Mouse (Mus musculus): ENCODE measurements at regions not wholly inside any gene's neighbourhood (a gene's known extent, or its start where the extent isn't known, plus 50 kb on each side); places are given as distances from the start of the nearest gene placed in this dataset.

- DNase-seq (ENCODE audit: low read depth, low spot score), result no peak
Measured at GRCm38 (mm10) chr11:79765396-79765795, 174.4 kb downstream of the Rab11fip4 start.

DNA sequence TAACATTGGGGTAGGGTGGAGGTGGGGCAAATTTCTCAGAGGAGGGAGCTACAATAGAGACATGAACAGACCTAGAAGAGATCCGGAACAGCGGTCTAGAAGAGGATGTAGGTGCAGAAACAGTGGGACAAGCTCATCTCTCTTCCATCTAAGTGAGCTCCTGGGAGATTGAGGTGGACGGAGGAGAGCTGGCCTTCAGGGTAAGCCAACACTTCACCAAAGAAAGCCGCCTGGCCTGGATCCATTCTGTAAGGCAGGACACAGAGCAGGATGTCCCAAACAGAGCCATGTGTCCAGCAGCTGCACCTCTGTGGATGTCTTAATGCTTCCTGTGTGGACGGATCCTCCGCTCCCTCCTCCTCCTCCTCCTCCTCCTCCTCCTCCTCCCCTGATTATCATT, 173.0 kb downstream of the Rab11fip4 start:
- DNase-seq (ENCODE audit: low read depth, low spot score), result no peak

DNA sequence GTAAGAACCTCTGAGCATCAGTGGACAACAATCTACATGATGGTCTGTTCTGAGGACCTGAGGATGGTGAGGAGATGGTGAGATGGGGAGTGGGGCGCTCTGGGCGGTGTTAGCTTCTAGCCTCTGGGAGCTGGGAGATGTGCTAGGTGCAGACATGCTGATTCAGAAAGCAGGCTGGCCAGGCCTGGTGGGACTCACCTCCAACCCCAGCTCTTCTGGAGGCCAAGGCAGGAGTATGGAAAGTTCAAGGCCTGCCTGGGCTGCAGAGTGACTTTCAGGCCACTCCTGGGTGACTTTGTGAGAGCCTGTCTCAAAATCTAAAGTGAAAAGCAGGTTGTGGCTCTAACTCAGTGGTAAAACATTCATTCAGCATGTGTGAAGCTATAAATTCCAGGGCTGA, 171.6 kb downstream of the Rab11fip4 start:
- no peak for DNase-seq (ENCODE audit: low read depth, low spot score)

GRCm38 (mm10) chr11:79762027-79762426, 171.0 kb downstream of the Rab11fip4 start:
- DNase-seq (ENCODE audit: low read depth, low spot score), result no peak

- DNase-seq (ENCODE audit: low read depth, low spot score), result peak; percentile 38
Measured at GRCm38 (mm10) chr11:79760533-79760932, 169.5 kb downstream of the Rab11fip4 start.

GRCm38 (mm10) chr11:79758281-79758680, 167.3 kb downstream of the Rab11fip4 start:
- no peak for DNase-seq (ENCODE audit: low read depth, low spot score)

DNA sequence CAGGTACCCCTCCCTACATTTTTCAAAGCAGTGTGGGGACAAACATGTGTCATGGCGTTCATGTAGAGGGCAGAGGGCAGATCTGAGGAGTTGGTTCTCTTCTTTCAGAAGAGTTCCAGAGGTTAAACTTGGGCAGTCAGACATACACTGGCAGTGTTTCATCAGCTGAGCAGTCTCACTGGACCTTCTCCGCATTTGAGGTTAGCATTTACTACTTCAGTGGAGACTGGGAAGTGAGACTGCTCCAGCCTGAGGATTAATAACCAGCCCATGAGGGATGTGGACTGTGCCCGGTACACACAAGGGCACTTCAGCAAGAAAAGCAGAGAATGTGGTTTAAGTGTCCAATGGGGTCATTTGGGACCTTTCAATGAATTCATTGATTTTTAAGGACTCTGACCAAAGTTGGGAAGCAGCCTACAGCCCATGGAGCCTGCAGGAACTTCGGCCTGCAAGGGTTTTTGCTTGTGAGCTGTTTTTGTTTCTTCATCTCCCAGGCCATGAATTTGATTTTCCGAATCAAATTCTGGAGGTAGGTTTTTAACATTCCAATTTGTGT, 166.6 kb downstream of the Rab11fip4 start:
- no peak for DNase-seq (ENCODE audit: low read depth, low spot score)

DNA sequence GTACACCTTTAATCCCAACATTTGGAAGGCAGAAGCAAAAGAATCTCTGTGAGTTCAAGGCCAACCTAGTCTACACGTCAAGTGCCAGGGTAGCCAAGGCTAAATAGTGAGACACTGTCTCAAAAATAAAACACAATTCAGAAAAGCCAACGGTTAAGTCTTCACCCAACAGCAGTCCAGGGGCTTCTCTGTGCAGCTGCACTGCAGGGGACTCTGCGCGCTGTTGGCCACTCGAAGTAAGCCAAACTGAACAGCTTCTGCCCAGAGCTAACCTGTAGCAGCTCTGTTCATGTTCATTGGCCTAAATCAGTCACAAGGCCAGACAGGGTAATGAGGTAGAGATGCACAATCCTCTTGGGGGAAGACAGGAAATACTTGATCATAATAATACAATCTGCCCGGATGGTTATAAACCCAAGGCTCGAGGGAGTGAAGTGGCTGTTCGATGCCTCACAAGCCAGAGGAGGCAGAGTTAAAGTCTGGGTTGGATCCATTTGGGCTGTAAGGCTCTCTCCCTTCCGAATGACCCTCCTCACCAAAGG, 165.4 kb downstream of the Rab11fip4 start:
- no peak for DNase-seq (ENCODE audit: low read depth, low spot score)

DNA sequence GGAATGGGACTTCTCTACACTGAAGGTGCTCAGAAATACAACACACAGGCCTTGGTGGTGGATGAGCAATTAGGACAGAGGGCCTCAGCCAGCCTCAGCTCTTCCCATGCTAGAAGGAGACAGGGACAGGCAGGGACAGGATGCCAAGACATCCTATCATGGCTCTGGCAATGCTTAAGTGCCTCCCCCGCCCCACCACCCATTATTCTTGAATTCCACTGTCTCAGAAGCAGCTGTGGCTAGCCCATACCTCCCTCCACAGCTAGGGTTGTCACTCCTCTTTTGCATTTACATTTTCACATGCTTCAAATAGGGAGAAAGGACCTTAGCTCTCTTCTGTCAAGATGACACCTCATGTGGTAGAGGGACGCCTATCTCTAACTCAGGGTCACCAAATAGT, 162.5 kb downstream of the Rab11fip4 start:
- no peak for DNase-seq (ENCODE audit: low read depth, low spot score)

- DNase-seq (ENCODE audit: low read depth, low spot score), result no peak
Measured at GRCm38 (mm10) chr11:79752717-79753480, 161.9 kb downstream of the Rab11fip4 start.

DNA sequence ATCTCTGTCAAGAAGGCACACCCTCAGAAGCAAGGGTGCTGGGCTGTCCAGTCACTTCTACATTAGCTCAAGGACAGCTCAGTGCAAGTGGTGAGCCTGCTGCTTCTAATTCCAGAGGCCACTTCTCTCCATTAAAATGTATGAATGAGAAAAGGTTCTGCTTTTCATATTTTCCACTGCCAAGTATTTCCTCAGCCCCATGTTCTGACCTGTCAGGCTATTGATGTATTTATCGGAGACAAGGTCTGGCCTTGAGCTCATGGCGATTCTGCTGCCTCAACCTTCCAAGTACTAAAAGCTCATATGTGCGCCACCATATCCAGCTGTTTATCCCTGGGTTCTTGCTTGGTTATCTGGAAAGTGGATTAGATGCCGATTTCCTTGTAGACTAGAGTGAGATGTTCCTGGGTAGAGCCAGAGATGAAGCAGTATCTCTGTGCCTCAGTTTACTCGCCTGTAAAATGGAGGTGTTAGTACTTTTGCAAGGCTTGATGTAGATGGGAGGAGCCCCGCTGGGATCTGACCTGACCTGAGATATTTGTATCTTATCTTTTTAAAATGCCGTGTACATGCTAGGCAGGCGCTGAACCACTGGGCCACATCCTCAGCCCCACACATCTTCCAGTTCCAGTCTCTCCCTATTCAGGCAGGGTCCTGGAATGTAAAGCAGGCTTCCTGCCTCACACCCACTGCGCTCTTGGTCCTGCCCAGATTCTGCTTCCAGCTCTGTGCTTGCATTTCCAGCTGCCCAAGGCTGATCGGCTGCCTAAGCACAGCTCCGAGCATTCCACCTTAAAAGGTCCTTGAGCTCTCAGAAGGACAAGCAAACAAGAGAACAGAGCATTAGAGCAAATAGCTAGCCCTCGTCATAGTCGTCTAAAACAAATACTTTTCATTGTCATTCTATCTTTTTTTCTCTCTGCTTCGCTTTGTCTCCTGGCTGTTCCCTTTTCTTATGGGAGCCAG, 161.0 kb downstream of the Rab11fip4 start:
- peak; percentile 94 for DNase-seq (ENCODE audit: low read depth, low spot score)

DNA sequence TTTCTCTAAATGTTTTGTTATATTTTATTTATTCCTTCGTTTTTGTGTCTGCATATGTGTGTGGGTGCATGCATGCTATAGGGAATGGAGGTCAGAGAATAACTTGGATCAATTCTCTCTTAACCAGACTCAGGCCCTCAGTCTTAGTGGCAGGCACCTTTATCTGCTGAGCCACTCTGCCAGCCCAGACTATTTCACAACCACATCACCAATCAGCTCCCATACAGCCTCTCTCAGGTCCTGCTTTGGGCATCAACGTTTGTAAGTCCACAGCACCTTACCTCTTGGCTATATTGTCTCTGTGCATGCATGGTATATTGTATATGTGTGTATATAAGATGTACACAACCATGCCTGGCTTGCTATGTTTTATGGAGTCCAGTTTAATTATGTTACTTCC, 159.9 kb downstream of the Rab11fip4 start:
- no peak for DNase-seq (ENCODE audit: low read depth, low spot score)

- peak; percentile 46 for DNase-seq (ENCODE audit: low read depth, low spot score)
Measured at GRCm38 (mm10) chr11:79749755-79750434, 158.9 kb downstream of the Rab11fip4 start.

- no peak for DNase-seq (ENCODE audit: low read depth, low spot score)
Measured at GRCm38 (mm10) chr11:79749141-79749540, 158.1 kb downstream of the Rab11fip4 start.

GRCm38 (mm10) chr11:79748606-79749125, 157.7 kb downstream of the Rab11fip4 start:
- DNase-seq (ENCODE audit: low read depth, low spot score), result no peak

- DNase-seq (ENCODE audit: low read depth, low spot score), result no peak
Measured at GRCm38 (mm10) chr11:79747801-79748200, 156.8 kb downstream of the Rab11fip4 start.

All from ES-CJ7 (cell line).